Mouse (Mus musculus): Measurements from ENCODE around the gene Wnt1.

Gene Wnt1

GRCm38 (mm10) chr15:98837006-98837742 is 47.5 kb downstream of the Wnt1 start:
- DNase-seq (ENCODE audit: low read depth) = no peak

DNA sequence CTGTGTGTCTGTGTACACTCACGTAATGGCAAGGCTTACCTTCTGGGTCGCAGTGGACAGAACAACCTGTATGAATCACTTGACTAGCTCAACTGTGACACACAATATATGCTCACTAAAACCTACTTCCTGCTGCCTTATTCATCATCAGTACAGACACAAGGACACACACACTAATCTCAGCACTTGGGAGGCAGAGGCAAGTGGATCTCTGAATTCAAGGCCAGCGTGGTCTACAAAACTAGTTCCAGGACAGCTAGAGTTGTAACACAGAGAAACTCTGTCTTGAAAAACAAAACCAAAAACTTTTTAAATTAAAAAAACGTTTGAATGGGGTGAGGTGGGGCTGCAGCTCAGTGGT is 48.1 kb downstream of the Wnt1 start:
- DNase-seq (ENCODE audit: low read depth) = no peak

DNA sequence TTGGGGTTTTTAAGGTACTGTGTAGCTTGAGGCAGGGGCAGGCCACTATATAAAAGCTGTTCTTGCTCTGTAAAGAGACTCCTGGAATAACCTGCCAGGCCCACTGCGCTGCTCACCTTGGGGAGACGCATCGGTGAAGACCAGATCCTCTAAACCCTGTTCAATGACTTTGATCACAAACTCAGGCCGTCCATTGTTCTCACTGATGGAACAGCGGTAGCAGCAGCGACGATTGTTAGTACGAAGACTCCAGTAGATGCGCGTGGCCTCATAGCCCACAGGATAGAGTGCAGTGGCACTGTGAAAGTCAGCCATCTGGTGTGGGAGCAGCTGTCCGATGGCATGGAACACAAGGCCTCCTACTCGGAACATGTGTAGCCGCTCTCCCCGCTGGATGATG is 49.5 kb downstream of the Wnt1 start:
- DNase-seq (ENCODE audit: low read depth) = no peak

- no peak for DNase-seq (ENCODE audit: low read depth)
These were observed 50.3 kb downstream of the Wnt1 start for GRCm38 (mm10) chr15:98839671-98840585.
